Mouse (Mus musculus): ENCODE results near the gene Dlx6.

- no peak for TF ChIP-seq CTCF (IDR thresholded peaks at IDR 0.05; ENCODE audit: control insufficient read depth, insufficient read depth, insufficient read length)
- no peak for TF ChIP-seq MAX (IDR thresholded peaks at IDR 0.05)
- TF ChIP-seq USF1 (IDR thresholded peaks at IDR 0.05; ENCODE audit: low read depth): no peak
- TF ChIP-seq CEBPB (IDR thresholded peaks at IDR 0.05; ENCODE audit: low read depth): no peak
Measured at GRCm38 (mm10) chr6:6850324-6851060, 12.6 kb upstream of the Dlx6 start.
